Mouse (Mus musculus): ENCODE measurements around the gene Tmem140. TPM values are rescaled to one million over a fixed set of nuclear protein-coding genes. Genes with fewer than 3 reads are reported as not detected.
A peak's percentile ranks its signal among the peaks of the same experiment; 100 is the strongest.

The Tmem140 gene
- polyA plus RNA-seq, 1 experiment from 2014 or later: 1.3 TPM

GRCm38 (mm10) chr6:34904361-34904760 is 41.4 kb downstream of the Tmem140 start:
- no peak for ATAC-seq (ENCODE audit: insufficient number of reproducible peaks, insufficient read depth, low FRiP score, low read depth)
- Histone ChIP-seq H3K36me3 (ENCODE audit: control insufficient read depth, insufficient read depth, low read length) (peaks cover 64% of the 10 kb centered on the region), H3K27ac (replicated peaks in 1 of 2; ENCODE audit: control insufficient read depth in 1 of 2, insufficient read depth in 1 of 2, low read depth in 2 of 2, low read length in 2 of 2) (peak overlapping the region; percentile 58 to 70; a peak in 3 of 4 replicates), H3K9me3 (ENCODE audit: control insufficient read depth, low read length) (no peaks in the 10 kb centered on the region), H3K4me1 (ENCODE audit: control insufficient read depth in 2 of 2, insufficient read depth in 2 of 2, low read length in 2 of 2) (peaks cover 42 to 60% of the 10 kb centered on the region in 2 experiments), H3K9ac (ENCODE audit: low read length) (peak overlapping the region; percentile 54; the same call in 1 of the 2 replicates), H3K4me3 (ENCODE audit: control insufficient read depth in 1 of 2, insufficient read depth in 1 of 2, low read depth in 1 of 2, low read length in 2 of 2) (no peak overlapping the region), H3K27me3 (ENCODE audit: control insufficient read depth, insufficient read depth, low read length) (no peaks in the 10 kb centered on the region), H3K4me2 (ENCODE audit: low read length) (peak overlapping the region; percentile 49)
- 31% methylated on average over 6 of the region's 6 CpGs for WGBS

DNA sequence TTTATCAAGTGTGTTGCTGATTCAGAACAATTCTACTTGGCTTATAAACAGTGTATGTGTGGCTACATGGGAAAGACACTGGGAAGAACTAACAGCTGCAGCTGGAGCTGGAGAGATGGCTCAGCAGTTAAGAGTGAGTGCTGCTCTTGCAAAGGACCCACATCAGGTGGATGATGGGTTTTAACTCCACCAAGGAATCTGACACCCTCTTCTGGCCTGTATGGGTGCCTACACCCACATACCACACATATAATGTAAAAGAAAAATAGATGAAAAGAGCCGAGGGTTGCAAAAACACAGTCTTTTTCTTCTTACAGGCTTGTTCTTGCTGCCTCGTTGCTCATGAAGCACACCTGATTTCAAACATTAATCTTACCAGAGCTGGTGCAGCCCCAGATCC is 43.2 kb downstream of the Tmem140 start:
- H3K36me3 ChIP-seq (ENCODE audit: control insufficient read depth, insufficient read depth, low read length): peaks cover 56% of the 10 kb centered on the region
- no peak overlapping the region for H3K27ac ChIP-seq (replicated peaks in 1 of 2; ENCODE audit: control insufficient read depth in 1 of 2, insufficient read depth in 1 of 2, low read depth in 2 of 2, low read length in 2 of 2)
- no peaks in the 10 kb centered on the region for H3K9me3 ChIP-seq (ENCODE audit: control insufficient read depth, low read length)
- WGBS: 66% methylated on average over 2 of the region's 2 CpGs
- no peak overlapping the region for H3K4me2 ChIP-seq (ENCODE audit: low read length)
- no peak overlapping the region for H3K4me3 ChIP-seq (ENCODE audit: control insufficient read depth in 1 of 2, insufficient read depth in 1 of 2, low read depth in 1 of 2, low read length in 2 of 2)
- H3K4me1 ChIP-seq (ENCODE audit: control insufficient read depth in 2 of 2, insufficient read depth in 2 of 2, low read length in 2 of 2): peaks cover 38 to 57% of the 10 kb centered on the region in 2 experiments
- no peak for ATAC-seq (ENCODE audit: insufficient number of reproducible peaks, insufficient read depth, low FRiP score, low read depth)
- H3K27me3 ChIP-seq (ENCODE audit: control insufficient read depth, insufficient read depth, low read length): no peaks in the 10 kb centered on the region
- no peak overlapping the region for H3K9ac ChIP-seq (ENCODE audit: low read length)

- H3K4me2 ChIP-seq (ENCODE audit: low read length): no peak overlapping the region
- H3K4me1 ChIP-seq (ENCODE audit: control insufficient read depth in 2 of 2, insufficient read depth in 2 of 2, low read length in 2 of 2): peaks cover 37 to 52% of the 10 kb centered on the region in 2 experiments
- peaks cover 50% of the 10 kb centered on the region for H3K36me3 ChIP-seq (ENCODE audit: control insufficient read depth, insufficient read depth, low read length)
- no peak overlapping the region for H3K9ac ChIP-seq (ENCODE audit: low read length)
- no peaks in the 10 kb centered on the region for H3K9me3 ChIP-seq (ENCODE audit: control insufficient read depth, low read length)
- no peaks in the 10 kb centered on the region for H3K27me3 ChIP-seq (ENCODE audit: control insufficient read depth, insufficient read depth, low read length)
- WGBS: 92% methylated on average over 4 of the region's 4 CpGs
- ATAC-seq (ENCODE audit: insufficient number of reproducible peaks, insufficient read depth, low FRiP score, low read depth): no peak
- no peak overlapping the region for H3K27ac ChIP-seq (replicated peaks in 1 of 2; ENCODE audit: control insufficient read depth in 1 of 2, insufficient read depth in 1 of 2, low read depth in 2 of 2, low read length in 2 of 2)
- H3K4me3 ChIP-seq (ENCODE audit: control insufficient read depth in 1 of 2, insufficient read depth in 1 of 2, low read depth in 1 of 2, low read length in 2 of 2): no peak overlapping the region
Observed at GRCm38 (mm10) chr6:34906661-34907060, 43.7 kb downstream of the Tmem140 start.

GRCm38 (mm10) chr6:34907121-34907614 is 44.2 kb downstream of the Tmem140 start:
- H3K27me3 ChIP-seq (ENCODE audit: control insufficient read depth, insufficient read depth, low read length): no peaks in the 10 kb centered on the region
- H3K9me3 ChIP-seq (ENCODE audit: control insufficient read depth, low read length): no peaks in the 10 kb centered on the region
- no peak for ATAC-seq (ENCODE audit: insufficient number of reproducible peaks, insufficient read depth, low FRiP score, low read depth)
- 65% methylated on average over 2 of the region's 2 CpGs for WGBS
- H3K36me3 ChIP-seq (ENCODE audit: control insufficient read depth, insufficient read depth, low read length): peaks cover 50% of the 10 kb centered on the region
- no peak overlapping the region for H3K9ac ChIP-seq (ENCODE audit: low read length)
- no peak overlapping the region for H3K4me2 ChIP-seq (ENCODE audit: low read length)
- no peak overlapping the region for H3K27ac ChIP-seq (replicated peaks in 1 of 2; ENCODE audit: control insufficient read depth in 1 of 2, insufficient read depth in 1 of 2, low read depth in 2 of 2, low read length in 2 of 2)
- H3K4me1 ChIP-seq (ENCODE audit: control insufficient read depth in 2 of 2, insufficient read depth in 2 of 2, low read length in 2 of 2): peaks cover 32 to 47% of the 10 kb centered on the region in 2 experiments
- H3K4me3 ChIP-seq (ENCODE audit: control insufficient read depth in 1 of 2, insufficient read depth in 1 of 2, low read depth in 1 of 2, low read length in 2 of 2): no peak overlapping the region

- Histone ChIP-seq H3K4me2 (ENCODE audit: low read length) (no peak overlapping the region), H3K36me3 (ENCODE audit: control insufficient read depth, insufficient read depth, low read length) (peaks cover 50% of the 10 kb centered on the region), H3K27ac (replicated peaks in 1 of 2; ENCODE audit: control insufficient read depth in 1 of 2, insufficient read depth in 1 of 2, low read depth in 2 of 2, low read length in 2 of 2) (no peak overlapping the region), H3K27me3 (ENCODE audit: control insufficient read depth, insufficient read depth, low read length) (no peaks in the 10 kb centered on the region), H3K9ac (ENCODE audit: low read length) (no peak overlapping the region), H3K4me3 (ENCODE audit: control insufficient read depth in 1 of 2, insufficient read depth in 1 of 2, low read depth in 1 of 2, low read length in 2 of 2) (no peak overlapping the region), H3K4me1 (ENCODE audit: control insufficient read depth in 2 of 2, insufficient read depth in 2 of 2, low read length in 2 of 2) (peaks cover 26 to 41% of the 10 kb centered on the region in 2 experiments), H3K9me3 (ENCODE audit: control insufficient read depth, low read length) (no peaks in the 10 kb centered on the region)
- no peak for ATAC-seq (ENCODE audit: insufficient number of reproducible peaks, insufficient read depth, low FRiP score, low read depth)
- WGBS: 77% methylated on average over 18 of the region's 18 CpGs
Observed at GRCm38 (mm10) chr6:34907696-34908260, 44.8 kb downstream of the Tmem140 start.

GRCm38 (mm10) chr6:34909631-34910345 is 46.8 kb downstream of the Tmem140 start:
- H3K4me1 ChIP-seq (ENCODE audit: control insufficient read depth in 2 of 2, insufficient read depth in 2 of 2, low read length in 2 of 2): peaks cover 11 to 21% of the 10 kb centered on the region in 2 experiments
- H3K4me2 ChIP-seq (ENCODE audit: low read length): peak overlapping the region; percentile 83
- H3K27me3 ChIP-seq (ENCODE audit: control insufficient read depth, insufficient read depth, low read length): no peaks in the 10 kb centered on the region
- peak overlapping the region; percentile 68 to 97 for H3K4me3 ChIP-seq (ENCODE audit: control insufficient read depth in 1 of 2, insufficient read depth in 1 of 2, low read depth in 1 of 2, low read length in 2 of 2)
- no peaks in the 10 kb centered on the region for H3K9me3 ChIP-seq (ENCODE audit: control insufficient read depth, low read length)
- ATAC-seq (ENCODE audit: insufficient number of reproducible peaks, insufficient read depth, low FRiP score, low read depth): no peak
- 37% methylated on average over 8 of the region's 8 CpGs for WGBS
- peaks cover 41% of the 10 kb centered on the region for H3K36me3 ChIP-seq (ENCODE audit: control insufficient read depth, insufficient read depth, low read length)
- peak overlapping the region; percentile 80 for H3K9ac ChIP-seq (ENCODE audit: low read length)
- H3K27ac ChIP-seq (replicated peaks in 1 of 2; ENCODE audit: control insufficient read depth in 1 of 2, insufficient read depth in 1 of 2, low read depth in 2 of 2, low read length in 2 of 2): peak overlapping the region; percentile 82 to 93

DNA sequence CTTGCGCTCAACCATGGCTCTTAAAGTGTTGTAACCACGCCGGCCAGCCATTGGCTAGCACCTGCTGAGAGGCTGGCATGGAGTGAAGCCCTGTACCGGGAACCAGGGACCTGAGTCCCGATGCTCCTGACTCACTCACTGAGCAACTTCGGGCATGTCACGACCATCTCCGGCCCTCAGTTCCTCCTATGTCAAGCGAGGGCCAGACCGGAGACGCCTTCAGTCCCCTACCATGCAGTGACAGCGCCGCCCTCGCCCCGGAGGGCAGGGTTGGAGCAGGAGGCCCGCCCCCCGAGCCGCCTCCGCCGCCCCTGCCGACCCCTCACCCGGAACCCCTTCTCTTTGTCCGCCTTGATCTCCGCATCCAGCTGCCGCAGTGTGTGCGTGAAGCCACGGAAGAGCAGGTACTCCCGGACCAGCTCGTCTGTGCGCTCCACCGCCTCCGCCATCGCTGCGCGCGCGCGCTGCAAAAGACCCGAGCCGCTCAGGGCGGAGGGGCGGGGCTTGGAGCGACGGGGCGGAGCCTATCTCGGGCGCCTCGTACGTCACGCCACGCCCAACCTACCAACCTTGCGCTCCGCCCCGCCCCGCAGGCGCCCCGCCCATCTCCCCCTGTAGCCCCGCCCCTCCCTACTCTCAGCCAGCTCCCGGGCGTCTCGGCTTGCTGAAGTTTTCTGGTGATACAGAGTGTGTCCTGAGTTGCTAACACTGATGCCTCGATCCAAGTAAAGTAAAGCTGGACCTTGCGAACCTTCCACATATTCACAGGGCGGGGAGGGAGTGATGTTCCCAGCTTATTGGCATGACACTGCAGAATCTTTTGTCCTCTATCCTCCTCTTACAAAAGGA is 47.6 kb downstream of the Tmem140 start, which contains the start of gene Wdr91:
Gene Wdr91 (minus strand): TSS at position 506 of the 849 bp plus-strand sequence.
- Histone ChIP-seq H3K4me2 (ENCODE audit: low read length) (peak within 1 kb of the TSS; percentile 83), H3K36me3 (ENCODE audit: control insufficient read depth, insufficient read depth, low read length) (peaks cover 33% of the 10 kb centered on the region), H3K9me3 (ENCODE audit: control insufficient read depth, low read length) (no peaks in the 10 kb centered on the region), H3K27me3 (ENCODE audit: control insufficient read depth, insufficient read depth, low read length) (no peaks in the 10 kb centered on the region), H3K27ac (replicated peaks in 1 of 2; ENCODE audit: control insufficient read depth in 1 of 2, insufficient read depth in 1 of 2, low read depth in 2 of 2, low read length in 2 of 2) (peak within 1 kb of the TSS; percentile 82 to 93), H3K4me3 (ENCODE audit: control insufficient read depth in 1 of 2, insufficient read depth in 1 of 2, low read depth in 1 of 2, low read length in 2 of 2) (peak within 1 kb of the TSS; percentile 68 to 97), H3K4me1 (ENCODE audit: control insufficient read depth in 2 of 2, insufficient read depth in 2 of 2, low read length in 2 of 2) (peaks cover 11 to 21% of the 10 kb centered on the region in 2 experiments), H3K9ac (ENCODE audit: low read length) (peak within 1 kb of the TSS; percentile 80)
- under 1% methylated on average over 64 of the region's 64 CpGs for WGBS
- ATAC-seq (ENCODE audit: insufficient number of reproducible peaks, insufficient read depth, low FRiP score, low read depth): peak; percentile 95
